Mouse (Mus musculus) limb, embryonic 15.5 days (tissue): ENCODE data around the gene Sdsl. TPM values are rescaled to one million over a fixed set of nuclear protein-coding genes. Genes with fewer than 3 reads are reported as not detected.

Experiments
- ATAC-seq: fragments of 200-750 bp; cut with Nextera tagmentation; 2 replicates; pipeline ENCODE4 v1.8.0; 2017; ENCODE audit warnings: low read depth, moderate TSS enrichment; ENCODE audit not compliant: insufficient number of reproducible peaks, low FRiP score, low TSS enrichment
- H3K27ac ChIP-seq: fragments of 300-500 bp; sonication (generic); 2 replicates; pipeline ENCODE4 v1.5.1; 2015; ENCODE audit warnings: moderate library complexity, mild to moderate bottlenecking, inconsistent platforms
- H3K27me3 ChIP-seq: fragments of 300-500 bp; sonication (generic); 2 replicates; pipeline ENCODE4 v1.6.1; 2015; ENCODE audit warnings: inconsistent platforms
- H3K36me3 ChIP-seq: fragments of 300-500 bp; sonication (generic); 2 replicates; pipeline ENCODE4 v1.6.1; 2015; ENCODE audit warnings: inconsistent platforms
- H3K4me1 ChIP-seq: fragments of 300-500 bp; sonication (generic); 2 replicates; pipeline ENCODE4 v1.6.1; 2015; ENCODE audit warnings: inconsistent platforms
- H3K4me2 ChIP-seq: fragments of 300-500 bp; sonication (generic); 2 replicates; pipeline ENCODE4 v1.6.1; 2015; ENCODE audit warnings: mild to moderate bottlenecking, inconsistent platforms
- H3K4me3 ChIP-seq: fragments of 300-500 bp; sonication (generic); 2 replicates; pipeline ENCODE4 v1.5.1; 2015; ENCODE audit warnings: mild to moderate bottlenecking, inconsistent platforms
- H3K9ac ChIP-seq: fragments of 300-500 bp; sonication (generic); 2 replicates; pipeline ENCODE4 v1.6.1; 2015; ENCODE audit warnings: inconsistent platforms
- H3K9me3 ChIP-seq: fragments of 300-500 bp; sonication (generic); 2 replicates; pipeline ENCODE4 v1.6.1; 2016; ENCODE audit warnings: inconsistent platforms
- WGBS: fragments of 180-500 bp; shearing (Covaris S2); methylation state at CpG from one replicate; pipeline ENCODE4 v1.1.7; 2015; 5-methylcytosine and 5-hydroxymethylcytosine counted together
- polyA plus RNA-seq: library from polyadenylated mRNA; unstranded; fragments of >200 nt; fragmentation: Nextera tagmentation; extraction: Ambion mirVana; gene quantifications from 2 replicates; pipeline ENCODE4 v1.2.1, GENCODE M21; 2015

Gene Sdsl
- polyA plus RNA-seq, 1 experiment from 2014 or later: 0.95 TPM

DNA sequence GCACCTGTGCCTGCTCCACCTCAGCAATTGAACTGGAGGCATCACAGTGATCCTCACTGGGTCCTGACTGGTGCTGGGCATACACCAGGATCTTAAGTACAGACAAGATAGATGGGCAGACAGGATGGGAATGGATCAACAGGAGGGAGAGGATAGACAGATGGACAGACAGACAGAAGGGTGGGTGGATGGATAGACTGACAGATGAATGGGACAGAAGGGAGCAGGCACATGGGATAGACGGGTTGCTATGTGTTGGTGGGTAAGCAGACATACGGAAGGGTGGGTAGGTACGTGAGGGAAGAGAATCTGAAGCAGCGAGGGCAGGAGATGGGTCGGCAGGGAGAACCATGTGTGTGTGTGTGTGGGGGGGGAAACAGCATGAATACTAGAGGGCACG lies 20.8 kb upstream of the Sdsl start:
- no peaks in the 10 kb centered on the region for H3K4me1 ChIP-seq
- H3K36me3 ChIP-seq: peaks cover 62% of the 10 kb centered on the region
- H3K4me2 ChIP-seq: no peak overlapping the region
- no peak; the same call in 1 of the 2 replicates for ATAC-seq
- no peak overlapping the region for H3K4me3 ChIP-seq
- no peaks in the 10 kb centered on the region for H3K9me3 ChIP-seq
- no peak overlapping the region for H3K27ac ChIP-seq
- H3K27me3 ChIP-seq: no peaks in the 10 kb centered on the region
- 95% methylated on average over 6 of the region's 6 CpGs for WGBS
- H3K9ac ChIP-seq: no peak overlapping the region

DNA sequence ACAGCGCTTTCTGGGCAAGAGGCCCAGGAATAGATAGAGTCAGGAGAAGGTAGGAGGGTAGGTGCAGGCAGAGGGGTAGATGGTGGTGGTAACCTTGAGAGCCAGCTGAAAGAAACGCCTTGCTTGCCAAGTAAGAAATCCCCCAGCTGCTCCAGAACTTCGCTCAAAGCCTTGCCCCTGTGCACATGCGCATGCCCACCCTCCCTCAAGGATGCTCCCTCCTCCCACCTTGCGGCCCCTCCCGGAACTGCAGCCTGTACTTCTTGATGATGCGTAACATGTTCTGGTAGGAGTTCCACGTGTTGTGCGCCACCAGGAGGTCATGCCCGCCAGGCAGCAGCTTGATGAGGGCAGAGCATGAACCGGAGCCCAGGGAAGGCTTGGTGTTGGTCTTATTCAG lies 19.8 kb upstream of the Sdsl start:
- Histone ChIP-seq H3K27ac (no peak overlapping the region), H3K9ac (no peak overlapping the region), H3K27me3 (no peaks in the 10 kb centered on the region), H3K4me2 (no peak overlapping the region), H3K4me1 (no peaks in the 10 kb centered on the region), H3K9me3 (no peaks in the 10 kb centered on the region), H3K4me3 (no peak overlapping the region), H3K36me3 (peaks cover 72% of the 10 kb centered on the region)
- no peak for ATAC-seq
- WGBS: 71% methylated on average over 11 of the region's 11 CpGs

DNA sequence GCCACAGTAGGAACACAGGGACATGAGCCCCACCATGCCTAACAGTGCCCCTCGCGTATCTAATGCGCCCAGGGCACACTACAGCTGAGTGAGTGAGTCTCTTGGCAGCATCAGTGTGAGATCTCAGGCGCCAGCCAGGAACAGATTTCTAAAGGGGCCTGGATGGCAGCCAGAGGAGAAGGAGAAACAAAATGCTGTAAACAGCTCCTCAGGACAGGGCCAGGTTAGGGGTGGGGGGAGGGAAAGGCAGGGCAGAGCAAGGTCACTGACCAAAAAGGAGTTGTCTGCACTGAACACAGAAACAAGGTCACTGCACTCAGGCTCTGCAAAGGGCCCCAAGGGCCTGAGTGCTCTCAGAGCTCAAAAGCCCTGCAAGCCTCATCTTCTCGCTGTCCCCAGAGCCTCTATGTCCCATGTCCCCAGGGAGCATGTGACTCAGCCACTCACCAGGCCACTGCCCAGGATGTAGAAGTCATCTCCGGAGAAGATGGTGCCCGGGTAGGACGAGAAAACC lies 18.1 kb upstream of the Sdsl start:
- H3K27ac ChIP-seq: no peak overlapping the region
- ATAC-seq: no peak
- no peak overlapping the region for H3K9ac ChIP-seq
- no peaks in the 10 kb centered on the region for H3K4me1 ChIP-seq
- H3K27me3 ChIP-seq: no peaks in the 10 kb centered on the region
- H3K4me2 ChIP-seq: no peak overlapping the region
- peaks cover 82% of the 10 kb centered on the region for H3K36me3 ChIP-seq
- WGBS: 68% methylated on average over 8 of the region's 8 CpGs
- no peak overlapping the region for H3K4me3 ChIP-seq
- H3K9me3 ChIP-seq: no peaks in the 10 kb centered on the region

DNA sequence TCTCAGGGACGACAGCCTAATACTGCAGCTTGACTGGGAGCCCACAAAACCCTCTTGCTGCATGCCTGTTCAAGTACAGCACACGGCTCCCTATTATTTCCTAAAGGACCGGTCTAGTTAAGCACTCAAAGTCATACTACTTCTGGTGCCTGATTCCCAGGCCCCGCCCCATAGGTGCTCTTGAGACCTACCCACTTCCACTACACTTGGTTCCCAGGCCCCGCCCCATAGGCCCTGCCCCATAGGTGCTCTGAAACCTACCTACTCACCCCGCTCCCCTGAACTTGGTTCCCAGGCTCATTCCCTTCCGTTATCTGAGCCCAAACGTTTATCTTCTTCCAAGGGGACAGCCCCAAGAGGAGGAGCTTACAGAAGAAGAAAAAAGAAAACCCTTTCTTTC lies 15.2 kb upstream of the Sdsl start:
- 82% methylated on average over 8 of the region's 8 CpGs for WGBS
- Histone ChIP-seq H3K4me1 (no peaks in the 10 kb centered on the region), H3K9ac (no peak overlapping the region), H3K36me3 (peaks cover 77% of the 10 kb centered on the region), H3K27me3 (no peaks in the 10 kb centered on the region), H3K4me2 (no peak overlapping the region), H3K9me3 (no peaks in the 10 kb centered on the region), H3K27ac (no peak overlapping the region), H3K4me3 (no peak overlapping the region)
- no peak for ATAC-seq

DNA sequence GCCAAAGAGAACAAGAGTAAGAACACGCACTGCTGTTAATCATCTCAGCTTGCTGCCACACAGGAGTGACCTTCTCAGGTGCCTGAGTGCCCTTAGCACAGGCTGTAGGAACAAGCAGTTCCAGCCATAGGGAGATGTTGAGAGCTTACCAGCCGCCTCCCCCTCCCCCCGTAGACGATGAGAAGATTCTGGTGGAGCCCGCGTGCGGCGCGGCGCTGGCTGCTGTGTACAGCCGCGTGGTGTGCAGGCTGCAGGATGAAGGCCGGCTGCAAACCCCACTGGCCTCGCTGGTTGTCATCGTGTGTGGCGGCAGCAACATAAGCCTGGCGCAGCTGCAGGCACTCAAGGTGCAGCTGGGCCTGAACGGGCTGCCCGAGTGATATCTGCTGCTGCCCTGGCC lies 10.8 kb upstream of the Sdsl start:
- Histone ChIP-seq H3K27ac (no peak overlapping the region), H3K9ac (no peak overlapping the region), H3K27me3 (peaks cover 6% of the 10 kb centered on the region; the same call in 1 of the 2 replicates), H3K4me1 (no peaks in the 10 kb centered on the region), H3K4me3 (no peak overlapping the region), H3K9me3 (no peaks in the 10 kb centered on the region), H3K4me2 (no peak overlapping the region), H3K36me3 (peaks cover 48% of the 10 kb centered on the region)
- WGBS: 83% methylated on average over 19 of the region's 19 CpGs
- ATAC-seq: no peak

DNA sequence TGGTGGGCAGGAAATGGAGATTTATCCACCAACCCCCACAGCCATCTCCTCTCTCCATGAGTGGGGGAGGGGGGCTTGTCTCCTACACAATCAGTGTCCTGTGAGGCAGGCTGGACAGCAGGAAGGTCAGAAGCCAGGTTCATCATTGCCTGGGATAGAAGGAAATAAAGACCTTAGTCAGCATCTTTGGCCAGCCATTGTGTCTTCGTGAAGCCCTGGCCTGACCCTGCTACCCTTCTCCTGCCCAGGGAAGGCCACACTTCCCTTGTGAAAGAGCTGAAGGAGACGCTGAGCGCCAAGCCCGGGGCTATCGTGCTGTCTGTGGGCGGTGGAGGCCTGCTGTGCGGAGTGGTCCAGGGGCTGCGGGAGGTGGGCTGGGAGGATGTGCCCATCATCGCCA lies 8.6 kb upstream of the Sdsl start:
- whole genome bisulfite sequencing: 72% methylated on average over 9 of the region's 9 CpGs
- Histone ChIP-seq H3K4me3 (no peak overlapping the region), H3K9me3 (no peaks in the 10 kb centered on the region), H3K27ac (no peak overlapping the region), H3K4me2 (no peak overlapping the region), H3K4me1 (no peaks in the 10 kb centered on the region), H3K9ac (no peak overlapping the region), H3K36me3 (peaks cover 27% of the 10 kb centered on the region), H3K27me3 (peaks cover 9% of the 10 kb centered on the region; the same call in 1 of the 2 replicates)
- ATAC-seq: no peak

DNA sequence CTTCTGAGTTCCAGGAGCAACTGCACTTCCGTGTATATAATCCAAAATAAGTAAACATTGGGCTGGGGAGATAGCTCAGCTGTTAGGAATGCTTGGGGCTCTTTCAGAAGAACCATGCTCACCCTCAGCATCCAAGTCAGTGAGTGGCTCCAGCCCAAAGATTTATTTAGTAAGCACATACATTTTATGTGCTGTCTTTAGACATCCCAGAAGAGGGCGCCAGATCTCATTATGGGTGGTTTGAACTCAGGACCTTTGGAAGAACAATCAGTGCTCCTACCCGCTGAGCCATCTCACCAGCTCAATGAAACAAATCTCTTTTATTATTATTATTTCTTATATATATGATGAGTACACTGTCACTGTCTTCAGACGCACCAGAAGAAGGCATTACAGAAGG lies 6.9 kb upstream of the Sdsl start:
- Histone ChIP-seq H3K4me3 (no peak overlapping the region), H3K36me3 (peaks cover 10% of the 10 kb centered on the region; the same call in 1 of the 2 replicates), H3K27me3 (peaks cover 9% of the 10 kb centered on the region; the same call in 1 of the 2 replicates), H3K9ac (no peak overlapping the region), H3K9me3 (no peaks in the 10 kb centered on the region), H3K4me1 (no peaks in the 10 kb centered on the region), H3K4me2 (no peak overlapping the region), H3K27ac (no peak overlapping the region)
- no peak for ATAC-seq
- 71% methylated on average over 4 of the region's 4 CpGs for WGBS

DNA sequence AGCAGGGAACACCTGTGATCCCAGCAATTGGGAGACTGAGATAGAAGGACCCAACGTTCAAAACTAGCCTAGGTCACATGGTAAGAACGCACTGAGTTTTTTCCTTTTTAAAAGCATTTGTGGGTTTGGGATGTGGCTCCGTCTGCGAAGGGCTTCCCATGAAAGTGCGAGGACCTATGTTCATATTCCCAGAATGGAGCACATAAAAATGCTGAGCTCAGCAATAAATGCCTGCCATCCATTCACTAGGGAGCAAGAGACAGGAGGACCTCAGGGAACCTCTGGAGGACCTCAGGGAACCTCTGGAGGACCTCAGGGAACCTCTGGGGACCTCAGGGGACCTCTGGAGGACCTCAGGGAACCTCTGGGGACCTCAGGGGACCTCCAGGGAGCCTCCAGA lies 5.4 kb upstream of the Sdsl start:
- H3K27me3 ChIP-seq: peaks cover 9% of the 10 kb centered on the region; the same call in 1 of the 2 replicates
- WGBS: 92% methylated on average over 5 of the region's 5 CpGs
- no peak overlapping the region for H3K4me3 ChIP-seq
- H3K4me1 ChIP-seq: no peaks in the 10 kb centered on the region
- no peak overlapping the region for H3K9ac ChIP-seq
- H3K27ac ChIP-seq: no peak overlapping the region
- H3K4me2 ChIP-seq: no peak overlapping the region
- no peaks in the 10 kb centered on the region for H3K36me3 ChIP-seq
- no peaks in the 10 kb centered on the region for H3K9me3 ChIP-seq
- no peak for ATAC-seq

DNA sequence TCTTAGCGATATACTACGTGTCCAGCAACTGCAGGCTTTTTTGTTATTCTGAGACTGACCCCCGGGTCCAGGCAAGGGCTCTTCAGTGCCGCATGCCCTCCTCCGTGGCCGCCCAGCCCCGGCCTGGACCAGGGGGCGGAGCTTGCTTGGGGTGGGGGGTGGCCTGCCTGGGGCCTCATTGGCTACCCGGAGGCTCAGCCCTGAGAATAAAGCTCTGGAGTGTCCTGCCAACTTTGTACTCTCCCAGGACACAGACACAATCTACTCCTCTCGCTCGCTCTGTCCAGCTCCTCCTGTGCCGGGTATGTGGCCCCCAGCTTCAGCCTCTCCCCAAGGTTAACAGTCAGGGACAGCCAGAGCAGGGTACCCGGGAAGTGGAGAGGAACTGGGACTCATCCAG lies 3.7 kb upstream of the Sdsl start, which contains the start of gene Sds:
Sds (plus strand) TSS at position 231 of the 400 bp plus-strand sequence.
- Histone ChIP-seq H3K36me3 (no peaks in the 10 kb centered on the region), H3K4me2 (no peak within 1 kb of the TSS), H3K4me3 (no peak within 1 kb of the TSS), H3K27ac (no peak within 1 kb of the TSS), H3K9me3 (no peaks in the 10 kb centered on the region), H3K4me1 (no peaks in the 10 kb centered on the region), H3K9ac (no peak within 1 kb of the TSS), H3K27me3 (peaks cover 8% of the 10 kb centered on the region; the same call in 1 of the 2 replicates)
- 14% methylated on average over 13 of the region's 13 CpGs for WGBS
- ATAC-seq: no peak

DNA sequence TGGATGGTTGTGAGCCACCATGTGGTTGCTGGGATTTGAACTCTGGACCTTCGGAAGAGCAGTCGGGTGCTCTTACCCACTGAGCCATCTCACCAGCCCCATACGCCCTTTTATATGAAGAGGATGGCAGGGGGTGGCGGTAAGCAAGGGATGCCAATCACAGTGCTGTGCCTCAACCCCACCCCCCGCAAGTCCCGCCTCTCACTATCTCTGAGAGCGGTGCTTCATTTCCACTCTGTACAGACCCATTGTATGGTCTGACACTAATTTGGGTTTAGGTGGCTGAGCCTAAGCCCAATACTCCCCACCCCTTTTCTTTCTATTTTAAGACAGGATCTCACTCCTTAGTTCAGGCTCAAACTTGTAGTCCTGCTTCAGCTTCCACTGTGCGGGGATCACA lies 3.3 kb upstream of the Sdsl start:
- Histone ChIP-seq H3K9me3 (no peaks in the 10 kb centered on the region), H3K4me3 (no peak overlapping the region), H3K4me1 (no peaks in the 10 kb centered on the region), H3K36me3 (no peaks in the 10 kb centered on the region), H3K27ac (no peak overlapping the region), H3K4me2 (no peak overlapping the region), H3K9ac (no peak overlapping the region), H3K27me3 (0 out of 2 replicates have a peak, but pooled peaks cover 4% of the 10 kb centered on the region)
- 54% methylated on average over 8 of the region's 8 CpGs for WGBS
- no peak for ATAC-seq

DNA sequence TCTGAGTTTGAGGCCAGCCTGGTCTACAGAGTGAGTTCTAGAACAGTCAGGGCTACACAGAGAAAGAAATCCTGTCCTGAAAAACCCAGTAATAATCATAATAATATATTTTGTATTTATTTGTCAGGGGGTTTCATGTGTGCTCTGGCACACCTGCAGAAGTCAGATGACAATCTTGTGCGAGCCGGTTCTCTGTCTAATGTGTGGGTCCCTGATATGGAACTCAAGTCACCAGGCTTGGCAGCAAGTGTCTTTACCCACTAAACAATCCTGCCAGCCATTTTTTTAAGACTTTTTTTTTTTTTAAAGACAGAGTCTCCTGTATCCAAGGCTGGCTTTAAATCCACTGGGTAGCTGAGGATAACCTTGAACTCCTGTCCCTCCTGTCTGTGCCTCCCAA lies 751 bp upstream of the Sdsl start:
- Histone ChIP-seq H3K9me3 (no peaks in the 10 kb centered on the region), H3K4me3 (no peak overlapping the region), H3K27me3 (0 out of 2 replicates have a peak, but pooled peaks cover 4% of the 10 kb centered on the region), H3K9ac (no peak overlapping the region), H3K4me1 (no peaks in the 10 kb centered on the region), H3K36me3 (no peaks in the 10 kb centered on the region), H3K4me2 (no peak overlapping the region), H3K27ac (no peak overlapping the region)
- no peak for ATAC-seq
- 85% methylated on average over 2 of the region's 2 CpGs for WGBS

DNA sequence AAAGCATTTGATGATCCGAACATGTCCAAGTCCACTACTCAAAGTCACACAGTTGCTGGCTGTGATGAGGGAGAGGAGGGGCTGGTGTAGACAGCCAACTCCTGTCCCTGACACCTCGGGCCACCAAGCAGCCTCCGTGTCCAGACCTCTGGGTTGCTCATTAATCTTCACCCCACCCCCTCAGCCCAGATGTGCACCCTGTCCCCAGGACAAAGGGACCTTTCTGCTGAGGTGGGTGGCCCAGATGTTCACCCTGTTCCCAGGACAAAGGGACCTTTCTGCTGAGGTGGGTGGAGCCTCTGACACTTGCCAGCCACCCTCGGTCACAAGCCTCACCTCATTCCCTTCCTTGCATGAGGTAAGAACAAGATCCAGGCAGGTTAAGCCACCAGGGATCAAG lies 1.1 kb downstream of the Sdsl start:
- 35% methylated on average over 4 of the region's 4 CpGs for WGBS
- H3K27me3 ChIP-seq: no peaks in the 10 kb centered on the region

DNA sequence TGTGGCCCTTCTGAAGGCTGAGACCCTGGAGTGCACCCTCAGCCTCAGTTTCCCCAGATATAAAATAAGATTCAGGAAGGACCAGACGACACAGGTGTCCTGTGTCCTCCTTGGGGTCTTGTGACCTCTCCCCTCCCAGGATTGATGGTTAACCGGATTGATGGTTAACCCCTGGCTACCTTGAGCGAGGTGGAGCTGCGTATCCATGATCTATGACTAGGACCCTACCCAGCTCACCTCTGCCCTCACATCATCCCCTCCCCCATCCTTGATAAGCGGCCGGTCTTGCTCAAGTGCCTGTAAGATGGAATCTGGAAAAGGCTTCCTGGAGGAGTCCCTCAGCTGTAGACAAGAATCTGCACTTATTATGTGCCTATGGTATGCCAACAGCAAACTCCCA lies 3.8 kb downstream of the Sdsl start:
- Histone ChIP-seq H3K36me3 (no peaks in the 10 kb centered on the region), H3K27me3 (no peaks in the 10 kb centered on the region), H3K4me1 (no peaks in the 10 kb centered on the region), H3K27ac (no peak overlapping the region), H3K4me2 (no peak overlapping the region), H3K9ac (no peak overlapping the region), H3K4me3 (no peak overlapping the region), H3K9me3 (no peaks in the 10 kb centered on the region)
- 87% methylated on average over 6 of the region's 6 CpGs for WGBS
- no peak for ATAC-seq

More for the DNA sequence above, 1.1 kb downstream of the Sdsl start:
- no peak for ATAC-seq
- Histone ChIP-seq H3K4me1 (no peaks in the 10 kb centered on the region), H3K9ac (no peak overlapping the region), H3K9me3 (no peaks in the 10 kb centered on the region), H3K27ac (no peak overlapping the region), H3K36me3 (no peaks in the 10 kb centered on the region), H3K4me3 (no peak overlapping the region), H3K4me2 (no peak overlapping the region)
